Mouse (Mus musculus): Measurements from ENCODE around the gene Fam120a.

DNA sequence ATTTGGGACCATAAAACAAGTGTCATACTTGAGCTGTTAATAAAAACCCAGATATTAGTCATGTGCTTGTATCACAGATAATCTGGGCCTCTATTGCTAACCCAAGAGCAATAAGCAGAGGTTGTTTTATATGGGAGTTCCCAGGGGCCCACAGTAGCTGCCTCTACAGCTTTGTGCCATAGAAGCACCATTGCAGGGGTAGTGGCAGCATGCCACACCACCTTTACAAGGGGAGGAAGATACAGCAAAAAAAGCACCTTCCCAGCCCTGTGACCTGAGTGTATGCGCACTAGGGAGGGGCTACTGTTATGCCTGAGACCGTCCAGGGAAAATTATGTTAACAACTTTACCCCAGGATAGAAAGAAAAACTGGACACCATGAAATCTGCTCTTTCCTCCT lies 62.4 kb downstream of the Fam120a start:
- TF ChIP-seq MYOD1 (IDR thresholded peaks at IDR 0.05; ENCODE audit: control insufficient read depth, insufficient read length, low read depth) (no peak), CTCF (IDR thresholded peaks at IDR 0.05; ENCODE audit: control insufficient read depth, insufficient read depth, insufficient read length) (no peak)

Data from C2C12 (cell line).